Mouse (Mus musculus): Measurements from ENCODE around the gene Ing2. TPM values are rescaled to one million over a fixed set of nuclear protein-coding genes. Genes with fewer than 3 reads are reported as not detected.

Ing2 gene
- total and polyA plus RNA-seq, 3 experiments: 18.6 to 363 (median 61.7) TPM

- Histone ChIP-seq H3K36me3 (ENCODE audit: control insufficient read depth in 1 of 2, insufficient read depth in 2 of 2, low read length in 2 of 2) (no peaks in the 10 kb centered on the region), H3K27ac (ENCODE audit: control insufficient read depth, low read depth, low read length) (no peak overlapping the region), H3K9me3 (replicated peaks; ENCODE audit: insufficient read depth, low read length) (no peaks in the 10 kb centered on the region), H3K4me1 (ENCODE audit: control insufficient read depth in 1 of 2, insufficient read depth in 2 of 2, low read length in 2 of 2) (no peaks in the 10 kb centered on the region), H3K4me3 (ENCODE audit: control insufficient read depth in 1 of 2, insufficient read depth in 1 of 2, low read depth in 2 of 2, low read length in 2 of 2) (no peak overlapping the region), H3K79me2 (ENCODE audit: control insufficient read depth, insufficient read depth, low read length, poor library complexity) (no peaks in the 10 kb centered on the region), H3K27me3 (ENCODE audit: control insufficient read depth in 1 of 2, insufficient read depth in 2 of 2, low read length in 2 of 2) (no peaks in the 10 kb centered on the region), H3K9ac (ENCODE audit: control insufficient read depth, low read depth, low read length, poor library complexity, severe bottlenecking) (no peak overlapping the region)
- TF ChIP-seq TAL1 (IDR thresholded peaks at IDR 0.05; ENCODE audit: low read length): no peak
- TF ChIP-seq NRF1 (IDR thresholded peaks at IDR 0.05; ENCODE audit: insufficient read depth, low read depth, low read length, poor library complexity, severe bottlenecking): no peak
- no peak for TF ChIP-seq SMC3 (IDR thresholded peaks at IDR 0.05; ENCODE audit: low read depth, low read length)
- no peak for TF ChIP-seq ELF1 (IDR thresholded peaks at IDR 0.05; ENCODE audit: low read depth, low read length)
- TF ChIP-seq NELFE (IDR thresholded peaks at IDR 0.05; ENCODE audit: low read depth, low read length): no peak
- TF ChIP-seq MEF2A (IDR thresholded peaks at IDR 0.05; ENCODE audit: extremely low read depth, insufficient replicate concordance, low read depth, low read length, poor library complexity, severe bottlenecking): no peak
- no peak for TF ChIP-seq MAX (IDR thresholded peaks at IDR 0.05; ENCODE audit: low read length)
- TF ChIP-seq MXI1 (IDR thresholded peaks at IDR 0.05; ENCODE audit: low read depth, low read length): no peak
- TF ChIP-seq POLR2A (IDR thresholded peaks at IDR 0.05; ENCODE audit: control insufficient read depth in 1 of 2, insufficient read depth in 1 of 2, low read depth in 1 of 2, low read length in 2 of 2, poor library complexity in 1 of 2): no peak
- no peak for TF ChIP-seq EP300 (IDR thresholded peaks at IDR 0.05; ENCODE audit: low read depth in 1 of 2, low read length in 2 of 2)
- no peak for TF ChIP-seq ZMIZ1 (IDR thresholded peaks at IDR 0.05; ENCODE audit: low read depth, low read length)
- no peak for TF ChIP-seq ZNF384 (IDR thresholded peaks at IDR 0.05; ENCODE audit: low read depth, low read length)
- TF ChIP-seq RCOR1 (IDR thresholded peaks at IDR 0.05; ENCODE audit: low read depth, low read length): no peak
- no peak for DNase-seq (ENCODE audit: low read depth, low spot score)
Measured at GRCm38 (mm10) chr8:47662716-47663115, 12.6 kb downstream of the Ing2 start.

- Histone ChIP-seq H3K36me3 (ENCODE audit: control insufficient read depth in 1 of 2, insufficient read depth in 2 of 2, low read length in 2 of 2) (no peaks in the 10 kb centered on the region), H3K79me2 (ENCODE audit: control insufficient read depth, insufficient read depth, low read length, poor library complexity) (no peaks in the 10 kb centered on the region), H3K4me3 (ENCODE audit: control insufficient read depth in 1 of 2, insufficient read depth in 1 of 2, low read depth in 2 of 2, low read length in 2 of 2) (no peak overlapping the region), H3K9ac (ENCODE audit: control insufficient read depth, low read depth, low read length, poor library complexity, severe bottlenecking) (no peak overlapping the region), H3K9me3 (replicated peaks; ENCODE audit: insufficient read depth, low read length) (no peaks in the 10 kb centered on the region), H3K27ac (ENCODE audit: control insufficient read depth, low read depth, low read length) (no peak overlapping the region), H3K27me3 (ENCODE audit: control insufficient read depth in 1 of 2, insufficient read depth in 2 of 2, low read length in 2 of 2) (no peaks in the 10 kb centered on the region), H3K4me1 (ENCODE audit: control insufficient read depth in 1 of 2, insufficient read depth in 2 of 2, low read length in 2 of 2) (no peaks in the 10 kb centered on the region)
- TF ChIP-seq MXI1 (IDR thresholded peaks at IDR 0.05; ENCODE audit: low read depth, low read length) (no peak), ELF1 (IDR thresholded peaks at IDR 0.05; ENCODE audit: low read depth, low read length) (no peak), USF2 (IDR thresholded peaks at IDR 0.05; ENCODE audit: borderline replicate concordance in 1 of 2, insufficient read depth in 1 of 2, low read depth in 1 of 2, low read length in 2 of 2) (no peak), CHD1 (IDR thresholded peaks at IDR 0.05; ENCODE audit: low read depth, low read length) (no peak), RCOR1 (IDR thresholded peaks at IDR 0.05; ENCODE audit: low read depth, low read length) (no peak), TCF12 (IDR thresholded peaks at IDR 0.05; ENCODE audit: low read depth, low read length) (no peak), TBP (IDR thresholded peaks at IDR 0.05; ENCODE audit: low read depth, low read length) (no peak), MAFK (IDR thresholded peaks at IDR 0.05; ENCODE audit: borderline replicate concordance, low read depth, low read length) (no peak), CTCF (IDR thresholded peaks at IDR 0.05 in 2 of 3, conservative IDR thresholded peaks at IDR 0.05 in 1 of 3; ENCODE audit: control insufficient read depth in 1 of 3, insufficient read depth in 1 of 3, low read depth in 2 of 3, low read length in 3 of 3, poor library complexity in 1 of 3, severe bottlenecking in 1 of 3) (no peak)
- DNase-seq (ENCODE audit: low read depth, low spot score): no peak
Measured at GRCm38 (mm10) chr8:47660394-47660793, 15.0 kb downstream of the Ing2 start.
